Mouse (Mus musculus) thymus, postnatal 4 days (tissue): ENCODE results near the gene Camk2d.

Source experiments
- DNase-seq: peaks from one replicate; pipeline ENCODE4 v3.0.0; 2021

Gene Camk2d

GRCm38 (mm10) chr3:126760608-126761007, 164.5 kb downstream of the Camk2d start:
- no peak for DNase-seq

GRCm38 (mm10) chr3:126764745-126765144, 168.6 kb downstream of the Camk2d start:
- DNase-seq: no peak

- no peak for DNase-seq
Observed at GRCm38 (mm10) chr3:126770056-126770455, 174.0 kb downstream of the Camk2d start.

GRCm38 (mm10) chr3:126771032-126771431, 174.9 kb downstream of the Camk2d start:
- DNase-seq: no peak

GRCm38 (mm10) chr3:126771541-126771940, 175.4 kb downstream of the Camk2d start:
- peak; percentile 84 for DNase-seq

- no peak for DNase-seq
Observed at GRCm38 (mm10) chr3:126776001-126776400, 179.9 kb downstream of the Camk2d start.

GRCm38 (mm10) chr3:126777101-126777500, 181.0 kb downstream of the Camk2d start:
- DNase-seq: no peak

- no peak for DNase-seq
Observed at GRCm38 (mm10) chr3:126777879-126778278, 181.8 kb downstream of the Camk2d start.

- no peak for DNase-seq
Observed at GRCm38 (mm10) chr3:126780014-126780615, 184.0 kb downstream of the Camk2d start.

- DNase-seq: no peak
Observed at GRCm38 (mm10) chr3:126793035-126793964, 197.2 kb downstream of the Camk2d start.

- no peak for DNase-seq
Observed at GRCm38 (mm10) chr3:126795904-126796303, 199.8 kb downstream of the Camk2d start.

- DNase-seq: no peak
Observed at GRCm38 (mm10) chr3:126797025-126797424, 200.9 kb downstream of the Camk2d start.

GRCm38 (mm10) chr3:126797810-126798209, 201.7 kb downstream of the Camk2d start:
- no peak for DNase-seq

- no peak for DNase-seq
Observed at GRCm38 (mm10) chr3:126802988-126803387, 206.9 kb downstream of the Camk2d start.

- DNase-seq: no peak
Observed at GRCm38 (mm10) chr3:126804968-126805367, 208.9 kb downstream of the Camk2d start.

- no peak for DNase-seq
Observed at GRCm38 (mm10) chr3:126806145-126806544, 210.0 kb downstream of the Camk2d start.

- DNase-seq: no peak
Observed at GRCm38 (mm10) chr3:126809915-126810314, 213.8 kb downstream of the Camk2d start.

GRCm38 (mm10) chr3:126810372-126811090, 214.4 kb downstream of the Camk2d start:
- no peak for DNase-seq

- DNase-seq: no peak
Observed at GRCm38 (mm10) chr3:126811646-126812045, 215.5 kb downstream of the Camk2d start.

- no peak for DNase-seq
Observed at GRCm38 (mm10) chr3:126822374-126822773, 226.3 kb downstream of the Camk2d start.

- DNase-seq: no peak
Observed at GRCm38 (mm10) chr3:126824930-126825329, 228.8 kb downstream of the Camk2d start.

- no peak for DNase-seq
Observed at GRCm38 (mm10) chr3:126826172-126826571, 230.1 kb downstream of the Camk2d start.

GRCm38 (mm10) chr3:126827900-126828299, 231.8 kb downstream of the Camk2d start:
- DNase-seq: no peak
